Mouse (Mus musculus) MEL (cell line): ENCODE data around the gene 1190007I07Rik. TPM values are rescaled to one million over a fixed set of nuclear protein-coding genes. Genes with fewer than 3 reads are reported as not detected.

Source experiments
- DNase-seq: peaks from one replicate; pipeline ENCODE4 v3.0.0; 2011; ENCODE audit warnings: low read depth, low spot score
- H3K27ac ChIP-seq: 2 replicates; pipeline ENCODE4 v1.5.1; 2012; ENCODE audit warnings: low read depth, mild to moderate bottlenecking, control low read depth, low read length, moderate library complexity; ENCODE audit not compliant: control insufficient read depth
- H3K27me3 ChIP-seq, 2 experiments: fragments of 150-350 bp in 1 of 2; sonication (generic) in 1 of 2; 2 replicates each; pipeline ENCODE4 v1.6.1; 2012; ENCODE audit warnings: low read length in 2 of 2, mild to moderate bottlenecking in 2 of 2, improper control_type of control experiment in 1 of 2, moderate library complexity in 1 of 2; ENCODE audit not compliant: insufficient read depth in 2 of 2, control insufficient read depth in 1 of 2
- H3K36me3 ChIP-seq, 2 experiments: 2 replicates each; pipeline ENCODE4 v1.6.1; 2012 to 2014; ENCODE audit warnings: low read length in 2 of 2, improper control_type of control experiment in 1 of 2, inconsistent platforms in 1 of 2, mild to moderate bottlenecking in 1 of 2; ENCODE audit not compliant: insufficient read depth in 2 of 2, control insufficient read depth in 1 of 2
- H3K4me1 ChIP-seq, 2 experiments: fragments of 150-350 bp in 1 of 2; sonication (generic) in 1 of 2; 2 replicates each; pipeline ENCODE4 v1.6.1; 2012; ENCODE audit warnings: low read length in 2 of 2, improper control_type of control experiment in 1 of 2, mild to moderate bottlenecking in 1 of 2; ENCODE audit not compliant: insufficient read depth in 2 of 2, control insufficient read depth in 1 of 2
- H3K4me3 ChIP-seq, 2 experiments: fragments of 150-350 bp in 1 of 2; sonication (generic) in 1 of 2; 2 replicates each; pipeline ENCODE4 v1.5.1; 2012; ENCODE audit warnings: low read depth in 2 of 2, low read length in 2 of 2, mild to moderate bottlenecking in 2 of 2, moderate library complexity in 2 of 2, control low read depth in 1 of 2, improper control_type of control experiment in 1 of 2; ENCODE audit not compliant: control insufficient read depth in 1 of 2, insufficient read depth in 1 of 2
- H3K79me2 ChIP-seq: 2 replicates; pipeline ENCODE4 v1.6.1; 2012; ENCODE audit warnings: mild to moderate bottlenecking, low read length, moderate library complexity; ENCODE audit not compliant: control insufficient read depth, poor library complexity, insufficient read depth
- H3K9ac ChIP-seq: 2 replicates; pipeline ENCODE4 v1.6.1; 2012; ENCODE audit warnings: low read depth, mild to moderate bottlenecking, control low read depth, low read length, moderate library complexity; ENCODE audit not compliant: control insufficient read depth, poor library complexity, severe bottlenecking
- H3K9me3 ChIP-seq: fragments of 150-350 bp; sonication (generic); replicated peaks from 2 replicates; pipeline ENCODE4 v1.6.1; 2012; ENCODE audit warnings: mild to moderate bottlenecking, low read length, improper control_type of control experiment, moderate library complexity; ENCODE audit not compliant: insufficient read depth
- BHLHE40 ChIP-seq: IDR thresholded peaks from 2 replicates; pipeline ENCODE4 v1.6.1; 2012; ENCODE audit warnings: low read depth, mild to moderate bottlenecking, inconsistent platforms, low read length, improper control_type of control experiment, borderline replicate concordance
- CHD1 ChIP-seq: IDR thresholded peaks from 2 replicates; pipeline ENCODE4 v1.6.1; 2012; ENCODE audit warnings: low read depth, mild to moderate bottlenecking, inconsistent platforms, low read length, improper control_type of control experiment
- CHD2 ChIP-seq: IDR thresholded peaks from 2 replicates; pipeline ENCODE4 v1.6.1; 2011; ENCODE audit warnings: low read length, improper control_type of control experiment
- CTCF ChIP-seq, 3 experiments: IDR thresholded peaks in 2 of 3; conservative IDR thresholded peaks in 1 of 3; 2 replicates each; pipeline ENCODE4 v1.5.1; 2011 to 2012; ENCODE audit warnings: low read length in 3 of 3, low read depth in 2 of 3, mild to moderate bottlenecking in 2 of 3, improper control_type of control experiment in 1 of 3, inconsistent platforms in 1 of 3, mixed read lengths in 1 of 3, moderate library complexity in 1 of 3; ENCODE audit not compliant: control insufficient read depth in 1 of 3, insufficient read depth in 1 of 3, poor library complexity in 1 of 3, severe bottlenecking in 1 of 3
- E2F4 ChIP-seq: IDR thresholded peaks from 2 replicates; pipeline ENCODE4 v1.6.1; 2011; ENCODE audit warnings: low read depth, low read length, improper control_type of control experiment, borderline replicate concordance
- EP300 ChIP-seq, 2 experiments: IDR thresholded peaks; 2 replicates each; pipeline ENCODE4 v1.6.1; 2011; ENCODE audit warnings: improper control_type of control experiment in 2 of 2, low read length in 2 of 2, low read depth in 1 of 2, mild to moderate bottlenecking in 1 of 2
- ETS1 ChIP-seq: IDR thresholded peaks from 2 replicates; pipeline ENCODE4 v1.6.1; 2012; ENCODE audit warnings: low read depth, mild to moderate bottlenecking, inconsistent platforms, low read length, improper control_type of control experiment, moderate library complexity
- GABPA ChIP-seq: IDR thresholded peaks from 2 replicates; pipeline ENCODE4 v1.6.1; 2012; ENCODE audit warnings: low read depth, mild to moderate bottlenecking, inconsistent platforms, low read length, improper control_type of control experiment, moderate library complexity
- GATA1 ChIP-seq: IDR thresholded peaks from 2 replicates; pipeline ENCODE4 v1.6.1; 2011; ENCODE audit warnings: low read depth, low read length, improper control_type of control experiment
- HCFC1 ChIP-seq: IDR thresholded peaks from 2 replicates; pipeline ENCODE4 v1.6.1; 2012; ENCODE audit warnings: low read depth, mild to moderate bottlenecking, inconsistent platforms, low read length, improper control_type of control experiment, moderate library complexity
- KAT2A ChIP-seq: conservative IDR thresholded peaks from 2 replicates; pipeline ENCODE4 v1.6.1; 2012; ENCODE audit warnings: low read depth, low read length, improper control_type of control experiment, inconsistent platforms
- MAFK ChIP-seq: IDR thresholded peaks from 2 replicates; pipeline ENCODE4 v1.6.1; 2011; ENCODE audit warnings: low read depth, mild to moderate bottlenecking, low read length, improper control_type of control experiment, borderline replicate concordance
- MAX ChIP-seq: IDR thresholded peaks from 2 replicates; pipeline ENCODE4 v1.6.1; 2011; ENCODE audit warnings: low read length, improper control_type of control experiment
- MAZ ChIP-seq: IDR thresholded peaks from 2 replicates; pipeline ENCODE4 v1.6.1; 2012; ENCODE audit warnings: low read depth, mild to moderate bottlenecking, inconsistent platforms, low read length, improper control_type of control experiment
- MXI1 ChIP-seq: IDR thresholded peaks from 2 replicates; pipeline ENCODE4 v1.6.1; 2011; ENCODE audit warnings: mild to moderate bottlenecking, low read depth, low read length, improper control_type of control experiment
- MYC ChIP-seq: IDR thresholded peaks from 2 replicates; pipeline ENCODE4 v1.6.1; 2011; ENCODE audit warnings: low read depth, mild to moderate bottlenecking, low read length, improper control_type of control experiment, moderate library complexity
- NELFE ChIP-seq: IDR thresholded peaks from 2 replicates; pipeline ENCODE4 v1.6.1; 2011; ENCODE audit warnings: low read depth, low read length, improper control_type of control experiment
- NRF1 ChIP-seq: IDR thresholded peaks from 2 replicates; pipeline ENCODE4 v1.6.1; 2014; ENCODE audit warnings: low read depth, mild to moderate bottlenecking, inconsistent platforms, low read length, improper control_type of control experiment, moderate library complexity; ENCODE audit not compliant: poor library complexity, insufficient read depth, severe bottlenecking
- POLR2A ChIP-seq, 2 experiments: IDR thresholded peaks; 2 replicates each; pipeline ENCODE4 v1.6.1; 2011 to 2012; ENCODE audit warnings: low read length in 2 of 2, mild to moderate bottlenecking in 2 of 2, control low read depth in 1 of 2, improper control_type of control experiment in 1 of 2, low read depth in 1 of 2, moderate library complexity in 1 of 2; ENCODE audit not compliant: control insufficient read depth in 1 of 2, insufficient read depth in 1 of 2, poor library complexity in 1 of 2
- POLR2AphosphoS2 ChIP-seq: IDR thresholded peaks from 2 replicates; pipeline ENCODE4 v1.6.1; 2011; ENCODE audit warnings: low read length, improper control_type of control experiment
- POLR2AphosphoS5 ChIP-seq: IDR thresholded peaks from 2 replicates; pipeline ENCODE4 v1.6.1; 2012; ENCODE audit warnings: low read depth, borderline replicate concordance, mild to moderate bottlenecking, inconsistent platforms, low read length, moderate library complexity, mixed read lengths
- RAD21 ChIP-seq: IDR thresholded peaks from 2 replicates; pipeline ENCODE4 v1.6.1; 2011; ENCODE audit warnings: mild to moderate bottlenecking, low read depth, low read length, improper control_type of control experiment
- RCOR1 ChIP-seq: IDR thresholded peaks from 2 replicates; pipeline ENCODE4 v1.6.1; 2012; ENCODE audit warnings: low read depth, mild to moderate bottlenecking, inconsistent platforms, low read length, improper control_type of control experiment
- SIN3A ChIP-seq: IDR thresholded peaks from 2 replicates; pipeline ENCODE4 v1.6.1; 2012; ENCODE audit warnings: low read length, improper control_type of control experiment, inconsistent platforms
- SMC3 ChIP-seq: IDR thresholded peaks from 2 replicates; pipeline ENCODE4 v1.6.1; 2011; ENCODE audit warnings: low read depth, low read length, improper control_type of control experiment
- TAL1 ChIP-seq: IDR thresholded peaks from 2 replicates; pipeline ENCODE4 v1.6.1; 2012; ENCODE audit warnings: mild to moderate bottlenecking, inconsistent platforms, low read length, moderate library complexity, mixed read lengths
- TBP ChIP-seq: IDR thresholded peaks from 2 replicates; pipeline ENCODE4 v1.8.0; 2011; ENCODE audit warnings: low read depth, low read length, improper control_type of control experiment
- TCF12 ChIP-seq: IDR thresholded peaks from 2 replicates; pipeline ENCODE4 v1.6.1; 2014; ENCODE audit warnings: low read depth, mild to moderate bottlenecking, inconsistent platforms, low read length, improper control_type of control experiment, moderate library complexity
- UBTF ChIP-seq: IDR thresholded peaks from 2 replicates; pipeline ENCODE4 v1.6.1; 2012; ENCODE audit warnings: low read depth, mild to moderate bottlenecking, inconsistent platforms, low read length, improper control_type of control experiment, moderate library complexity, borderline replicate concordance; ENCODE audit not compliant: insufficient read depth
- USF1 ChIP-seq: IDR thresholded peaks from 2 replicates; pipeline ENCODE4 v1.6.1; 2014; ENCODE audit warnings: low read depth, mild to moderate bottlenecking, inconsistent platforms, low read length, improper control_type of control experiment, moderate library complexity
- USF2 ChIP-seq, 2 experiments: IDR thresholded peaks; 2 replicates each; pipeline ENCODE4 v1.6.1; 2011 to 2012; ENCODE audit warnings: improper control_type of control experiment in 2 of 2, low read length in 2 of 2, borderline replicate concordance in 1 of 2, inconsistent platforms in 1 of 2, low read depth in 1 of 2, mild to moderate bottlenecking in 1 of 2; ENCODE audit not compliant: insufficient read depth in 1 of 2
- ZC3H11A ChIP-seq: IDR thresholded peaks from 2 replicates; pipeline ENCODE4 v1.6.1; 2012; ENCODE audit warnings: low read depth, mild to moderate bottlenecking, inconsistent platforms, low read length, improper control_type of control experiment
- ZKSCAN1 ChIP-seq: IDR thresholded peaks from 2 replicates; pipeline ENCODE4 v1.6.1; 2012; ENCODE audit warnings: low read depth, mild to moderate bottlenecking, inconsistent platforms, low read length, improper control_type of control experiment, moderate library complexity
- ZMIZ1 ChIP-seq: IDR thresholded peaks from 2 replicates; pipeline ENCODE4 v1.6.1; 2012; ENCODE audit warnings: low read depth, mild to moderate bottlenecking, inconsistent platforms, low read length, improper control_type of control experiment, moderate library complexity
- ZNF384 ChIP-seq: IDR thresholded peaks from 2 replicates; pipeline ENCODE4 v1.6.1; 2012; ENCODE audit warnings: low read depth, mild to moderate bottlenecking, inconsistent platforms, low read length, improper control_type of control experiment
- polyA plus RNA-seq, 2 experiments: library from polyadenylated mRNA; stranded (reverse) in 1 of 2; unstranded in 1 of 2; fragments of >175 nt in 1 of 2; fragments of >200 nt in 1 of 2; gene quantifications; 2 replicates each; pipeline versions ENCODE4 v1.2.1 to v1.2.4; 2012; ENCODE audit warnings: low replicate concordance in 2 of 2, low read depth in 1 of 2; ENCODE audit not compliant: insufficient read length in 2 of 2, insufficient read depth in 1 of 2, missing spikeins in 1 of 2
- total RNA-seq: library from RNA; depleted of rRNA; stranded (reverse); fragments of 300-350 nt; gene quantifications from 2 replicates; pipeline ENCODE4 v1.2.3, GENCODE M21; 2012; rRNA removed

1190007I07Rik gene
- total RNA-seq (29.0 and 33.1 TPM in 2 replicates), polyA plus RNA-seq (100 to 1,000 TPM in 1 of 2 experiments, 10 to 100 TPM in 1; 49.7 to 823 TPM)

DNA sequence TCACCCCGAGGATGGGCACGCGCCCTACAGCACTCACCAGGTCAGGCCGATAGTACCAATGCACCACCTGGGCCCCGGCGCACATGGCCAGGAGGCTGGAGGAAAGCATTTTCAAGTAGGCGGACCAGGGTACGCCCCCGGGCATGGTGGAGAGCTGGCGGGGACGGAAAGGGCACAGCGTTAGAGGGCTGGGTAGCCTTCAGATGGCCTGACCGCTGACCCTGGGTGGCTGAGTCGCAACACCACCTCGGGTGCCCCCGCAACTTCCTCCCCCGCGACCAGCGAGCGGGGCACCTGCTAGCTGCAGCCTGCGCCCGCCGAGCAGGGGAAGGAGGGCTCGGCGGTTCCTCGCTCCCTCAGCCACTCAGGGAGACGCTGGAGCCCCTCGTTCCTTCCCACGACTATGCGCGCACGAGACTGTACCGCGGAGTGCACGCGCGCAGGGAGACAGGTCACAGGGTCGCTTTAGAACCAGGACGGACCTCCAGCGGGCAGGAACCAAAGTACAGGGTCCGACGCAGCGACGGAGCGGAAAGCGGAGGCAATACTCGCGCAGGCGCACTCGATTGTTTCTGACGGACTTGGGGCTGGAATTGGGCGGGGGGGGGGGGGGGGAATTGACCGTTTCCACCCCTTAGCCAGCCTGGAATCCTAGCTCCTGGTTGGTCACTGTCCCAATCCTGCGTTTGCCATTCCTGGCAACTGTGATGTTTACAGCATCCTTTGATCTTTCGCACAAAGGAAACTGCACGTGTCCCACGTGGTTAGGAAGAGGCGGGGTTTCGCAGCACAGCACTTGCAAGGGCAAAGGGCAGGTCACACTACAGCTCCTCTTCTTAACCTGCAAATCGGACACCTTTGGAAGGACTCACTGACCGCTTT lies at the start of gene 1190007I07Rik:
Gene 1190007I07Rik, minus strand, starts transcription at position 558 of the 882 bp plus-strand sequence.
- H3K9ac ChIP-seq: peak within 1 kb of the TSS; percentile 74
- H3K4me3 ChIP-seq: peak within 1 kb of the TSS; percentile 71 to 97
- no peaks in the 10 kb centered on the region for H3K9me3 ChIP-seq
- no peaks in the 10 kb centered on the region; a peak in 1 of 4 replicates for H3K27me3 ChIP-seq
- H3K79me2 ChIP-seq: peaks cover 5% of the 10 kb centered on the region; the same call in 1 of the 2 replicates
- H3K27ac ChIP-seq: peak within 1 kb of the TSS; percentile 20; the same call in 1 of the 2 replicates
- DNase-seq: peak; percentile 87
- no peaks in the 10 kb centered on the region for H3K36me3 ChIP-seq
- H3K4me1 ChIP-seq: peaks cover 0 to 3% of the 10 kb centered on the region in 2 experiments; a peak in 2 of 4 replicates
- TF ChIP-seq ZKSCAN1 (no peak), POLR2AphosphoS2 (no peak), CHD2 (no peak), TAL1 (no peak), MAX (peak; percentile 94), BHLHE40 (peak; percentile 83), GATA1 (no peak), EP300 (IDR thresholded peaks at IDR 0.05; ENCODE audit: low read depth in 1 of 2, low read length in 2 of 2) (no peak), RAD21 (no peak), USF1 (peak; percentile 90), TCF12 (no peak), POLR2AphosphoS5 (no peak), USF2 (IDR thresholded peaks at IDR 0.05; ENCODE audit: borderline replicate concordance in 1 of 2, insufficient read depth in 1 of 2, low read depth in 1 of 2, low read length in 2 of 2) (peak in 1 of 2 experiments; percentile 50; a peak in 1 of 4 replicates), CHD1 (no peak; the same call in 1 of the 2 replicates), MAZ (no peak), MYC (peak; percentile 87), SMC3 (no peak), GABPA (no peak), ZC3H11A (no peak), ZNF384 (no peak), E2F4 (no peak), UBTF (0 out of 2 replicates have a peak, but pooled peaks have one; percentile 40), POLR2A (IDR thresholded peaks at IDR 0.05; ENCODE audit: control insufficient read depth in 1 of 2, insufficient read depth in 1 of 2, low read depth in 1 of 2, low read length in 2 of 2, poor library complexity in 1 of 2) (peak; percentile 40 to 70; a peak in 3 of 4 replicates), MAFK (no peak), MXI1 (peak; percentile 87), CTCF (IDR thresholded peaks at IDR 0.05 in 2 of 3, conservative IDR thresholded peaks at IDR 0.05 in 1 of 3; ENCODE audit: control insufficient read depth in 1 of 3, insufficient read depth in 1 of 3, low read depth in 2 of 3, low read length in 3 of 3, poor library complexity in 1 of 3, severe bottlenecking in 1 of 3) (no peak), KAT2A (no peak), ETS1 (no peak), NRF1 (peak; percentile 69), NELFE (peak; percentile 47; the same call in 1 of the 2 replicates), TBP (no peak), ZMIZ1 (no peak), SIN3A (peak; percentile 63), HCFC1 (peak; percentile 43; the same call in 1 of the 2 replicates), RCOR1 (no peak)
